Mouse (Mus musculus) limb, embryonic 14.5 days (tissue): ENCODE measurements around the gene Gcsam. TPM values are rescaled to one million over a fixed set of nuclear protein-coding genes. Genes with fewer than 3 reads are reported as not detected.

Experiments used
- ATAC-seq: fragments of 200-750 bp; cut with Nextera tagmentation; 2 replicates; pipeline ENCODE4 v1.8.0; 2017; ENCODE audit warnings: low read depth, moderate number of reproducible peaks, moderate TSS enrichment; ENCODE audit not compliant: low FRiP score
- DNase-seq: peaks from one replicate; pipeline ENCODE4 v3.0.0-alpha.2; 2015; ENCODE audit warnings: low spot score
- H3K27ac ChIP-seq: fragments of 300-500 bp; sonication (generic); replicated peaks from 2 replicates; pipeline ENCODE4 v1.5.1; 2014; ENCODE audit warnings: low read depth, mild to moderate bottlenecking, low read length, moderate library complexity, mixed read lengths
- H3K27me3 ChIP-seq: fragments of 300-500 bp; sonication (generic); 2 replicates; pipeline ENCODE4 v1.6.1; 2014; ENCODE audit warnings: low read length, mixed read lengths; ENCODE audit not compliant: control insufficient read depth, insufficient read depth
- H3K36me3 ChIP-seq: fragments of 300-500 bp; sonication (generic); 2 replicates; pipeline ENCODE4 v1.6.1; 2014; ENCODE audit warnings: mild to moderate bottlenecking, low read length, moderate library complexity, mixed read lengths; ENCODE audit not compliant: control insufficient read depth, insufficient read depth
- H3K4me1 ChIP-seq: fragments of 300-500 bp; sonication (generic); 2 replicates; pipeline ENCODE4 v1.6.1; 2014; ENCODE audit warnings: antibody characterized with exemption, low read length, mixed read lengths; ENCODE audit not compliant: control insufficient read depth, insufficient read depth
- H3K4me2 ChIP-seq: fragments of 300-500 bp; sonication (generic); replicated peaks from 2 replicates; pipeline ENCODE4 v1.6.1; 2014; ENCODE audit warnings: low read depth, mild to moderate bottlenecking, low read length, moderate library complexity; ENCODE audit not compliant: severe bottlenecking
- H3K4me3 ChIP-seq: fragments of 300-500 bp; sonication (generic); replicated peaks from 2 replicates; pipeline ENCODE4 v1.5.1; 2014; ENCODE audit warnings: low read length
- H3K9ac ChIP-seq: fragments of 300-500 bp; sonication (generic); 2 replicates; pipeline ENCODE4 v1.6.1; 2014; ENCODE audit warnings: mild to moderate bottlenecking, low read depth, low read length, moderate library complexity; ENCODE audit not compliant: severe bottlenecking
- H3K9me3 ChIP-seq: fragments of 300-500 bp; sonication (generic); 2 replicates; pipeline ENCODE4 v1.6.1; 2016; ENCODE audit warnings: low read length; ENCODE audit not compliant: control insufficient read depth
- POLR2A ChIP-seq: fragments of 200-500 bp; IDR thresholded peaks from 2 replicates; pipeline ENCODE4 v1.8.0; 2012; ENCODE audit warnings: inconsistent platforms, mild to moderate bottlenecking, moderate library complexity, borderline replicate concordance; ENCODE audit not compliant: insufficient read depth, insufficient read length; ENCODE audit errors: extremely low read depth
- WGBS: fragments of 180-500 bp; shearing (Covaris S2); extraction: QIAGEN DNeasy Blood & Tissue Kit; methylation state at CpG from one replicate; pipeline ENCODE4 v1.1.7; 2014; 5-methylcytosine and 5-hydroxymethylcytosine counted together
- polyA plus RNA-seq, 2 experiments: library from polyadenylated mRNA; depleted of rRNA in 1 of 2; stranded (reverse) in 1 of 2; unstranded in 1 of 2; fragments of >200 nt; fragmentation: Nextera tagmentation in 1 of 2; extraction: Ambion mirVana in 1 of 2; gene quantifications; 2 replicates each; pipeline versions ENCODE4 v1.2.1 to v1.2.3; 2012 to 2014

Gcsam gene
- polyA plus RNA-seq, 2 experiments: 0.68 to 1.6 TPM

- Histone ChIP-seq H3K4me3 (no peak overlapping the region), H3K27me3 (no peaks in the 10 kb centered on the region), H3K36me3 (no peaks in the 10 kb centered on the region), H3K27ac (no peak overlapping the region), H3K9ac (no peak overlapping the region), H3K4me2 (no peak overlapping the region), H3K4me1 (0 out of 2 replicates have a peak, but pooled peaks cover 2% of the 10 kb centered on the region), H3K9me3 (no peaks in the 10 kb centered on the region)
- TF ChIP-seq POLR2A: no peak
- DNase-seq (no peak), ATAC-seq (no peak)
Measured at GRCm38 (mm10) chr16:45595494-45595893, 14.7 kb upstream of the Gcsam start.

- 27% methylated on average over 4 of the region's 4 CpGs for WGBS
- Histone ChIP-seq H3K4me3 (no peak overlapping the region), H3K4me2 (no peak overlapping the region), H3K9me3 (no peaks in the 10 kb centered on the region), H3K27ac (no peak overlapping the region), H3K27me3 (no peaks in the 10 kb centered on the region), H3K9ac (no peak overlapping the region), H3K36me3 (no peaks in the 10 kb centered on the region), H3K4me1 (no peaks in the 10 kb centered on the region)
- ATAC-seq (no peak; the same call in 1 of the 2 replicates), DNase-seq (peak; percentile 22)
- no peak for TF ChIP-seq POLR2A
Measured at GRCm38 (mm10) chr16:45608481-45608954, 1.7 kb upstream of the Gcsam start.

GRCm38 (mm10) chr16:45609300-45609699 lies 880 bp upstream of the Gcsam start:
- H3K9me3 ChIP-seq: no peaks in the 10 kb centered on the region
- no peak overlapping the region for H3K27ac ChIP-seq
- H3K36me3 ChIP-seq: no peaks in the 10 kb centered on the region
- no peak overlapping the region for H3K9ac ChIP-seq
- DNase-seq: no peak
- no peak for TF ChIP-seq POLR2A
- no peak for ATAC-seq
- H3K27me3 ChIP-seq: no peaks in the 10 kb centered on the region
- WGBS: 70% methylated on average over 3 of the region's 3 CpGs
- H3K4me3 ChIP-seq: no peak overlapping the region
- no peak overlapping the region for H3K4me2 ChIP-seq
- no peaks in the 10 kb centered on the region for H3K4me1 ChIP-seq

GRCm38 (mm10) chr16:45613247-45613646 lies 3.1 kb downstream of the Gcsam start:
- DNase-seq (no peak), ATAC-seq (no peak)
- Histone ChIP-seq H3K4me2 (no peak overlapping the region), H3K9ac (no peak overlapping the region), H3K4me1 (no peaks in the 10 kb centered on the region), H3K9me3 (no peaks in the 10 kb centered on the region), H3K27ac (no peak overlapping the region), H3K36me3 (no peaks in the 10 kb centered on the region), H3K27me3 (no peaks in the 10 kb centered on the region), H3K4me3 (no peak overlapping the region)
- no peak for TF ChIP-seq POLR2A
- WGBS: 72% methylated on average over 2 of the region's 2 CpGs

GRCm38 (mm10) chr16:45615944-45616343 lies 5.8 kb downstream of the Gcsam start:
- no peak for TF ChIP-seq POLR2A
- no peak overlapping the region for H3K9ac ChIP-seq
- no peaks in the 10 kb centered on the region for H3K27me3 ChIP-seq
- WGBS: 89% methylated on average over 1 of the region's 1 CpGs
- H3K4me2 ChIP-seq: no peak overlapping the region
- H3K27ac ChIP-seq: no peak overlapping the region
- DNase-seq (no peak), ATAC-seq (no peak)
- H3K4me1 ChIP-seq: no peaks in the 10 kb centered on the region
- no peak overlapping the region for H3K4me3 ChIP-seq
- H3K36me3 ChIP-seq: no peaks in the 10 kb centered on the region
- H3K9me3 ChIP-seq: no peaks in the 10 kb centered on the region
